Mouse (Mus musculus): ENCODE results near the gene Kat14.
A peak's percentile ranks its signal among the peaks of the same experiment; 100 is the strongest.

Kat14 gene

GRCm38 (mm10) chr2:144382624-144383138 is 13.9 kb downstream of the Kat14 start:
- no peak for DNase-seq (ENCODE audit: low read depth)

DNA sequence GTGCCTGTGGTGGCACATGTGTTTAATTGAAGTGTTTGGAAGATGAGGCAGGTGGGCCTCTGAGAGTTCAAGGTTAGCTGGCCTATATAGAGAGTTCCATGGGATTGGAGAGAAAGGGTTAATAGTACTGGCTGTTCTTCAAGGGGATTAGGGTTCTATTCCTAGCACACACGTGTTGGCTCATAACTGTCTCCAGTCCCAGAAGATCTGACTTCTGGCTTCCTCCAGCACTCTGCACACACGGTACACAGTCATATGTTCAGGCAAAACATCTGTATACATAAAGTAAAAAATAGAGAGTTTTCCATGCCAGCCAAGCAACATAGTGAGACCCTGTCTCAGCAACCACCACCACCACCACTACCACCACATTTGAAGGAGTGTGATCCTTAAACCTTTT is 17.5 kb downstream of the Kat14 start:
- DNase-seq (ENCODE audit: low read depth), result no peak

GRCm38 (mm10) chr2:144388416-144388815 is 19.6 kb downstream of the Kat14 start:
- no peak for DNase-seq (ENCODE audit: low read depth)

DNA sequence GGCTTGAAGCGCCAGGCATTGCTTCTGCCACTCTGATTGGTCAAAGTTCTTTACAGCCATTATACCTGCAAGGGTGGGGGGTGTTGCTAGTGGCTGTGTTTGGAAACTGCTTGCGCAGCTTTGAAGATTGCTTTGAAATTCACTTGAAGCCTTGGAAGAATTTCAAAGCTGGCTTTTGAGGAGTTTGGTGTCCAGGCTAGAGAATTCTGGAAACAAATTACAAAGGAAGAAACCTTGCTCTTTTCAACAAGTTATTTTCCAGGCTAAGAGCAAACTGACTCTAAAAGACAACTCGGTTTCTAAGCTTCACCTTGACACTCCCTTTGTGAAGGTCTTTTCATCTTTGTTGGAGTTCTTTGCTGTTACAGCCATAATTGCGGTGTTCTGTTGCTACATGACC is 30.7 kb downstream of the Kat14 start:
- DNase-seq (ENCODE audit: low read depth), result no peak

GRCm38 (mm10) chr2:144400659-144401058 is 31.9 kb downstream of the Kat14 start:
- DNase-seq (ENCODE audit: low read depth), result no peak

- no peak for DNase-seq (ENCODE audit: low read depth)
Measured at GRCm38 (mm10) chr2:144409037-144409436, 40.3 kb downstream of the Kat14 start.

DNA sequence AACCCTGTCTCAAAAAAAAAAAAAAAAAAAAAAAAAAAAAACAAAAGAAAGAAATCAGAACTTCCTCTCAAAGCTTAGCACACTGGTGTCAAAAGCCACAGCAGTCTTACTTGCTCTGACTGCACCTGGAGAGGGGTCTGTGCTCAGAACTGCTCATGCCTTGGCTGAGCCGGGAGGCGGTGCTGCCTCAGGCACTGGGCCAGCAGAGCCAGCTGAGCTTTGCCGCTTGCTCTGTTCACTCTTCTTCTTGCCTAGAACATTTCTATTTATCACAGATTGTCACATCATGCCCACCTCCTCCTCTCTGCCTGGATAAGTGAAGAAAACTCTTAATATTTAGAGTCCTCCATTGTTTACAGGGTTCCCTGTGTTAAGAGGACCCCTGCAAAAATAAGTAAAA is 41.8 kb downstream of the Kat14 start:
- no peak for DNase-seq (ENCODE audit: low read depth)

DNA sequence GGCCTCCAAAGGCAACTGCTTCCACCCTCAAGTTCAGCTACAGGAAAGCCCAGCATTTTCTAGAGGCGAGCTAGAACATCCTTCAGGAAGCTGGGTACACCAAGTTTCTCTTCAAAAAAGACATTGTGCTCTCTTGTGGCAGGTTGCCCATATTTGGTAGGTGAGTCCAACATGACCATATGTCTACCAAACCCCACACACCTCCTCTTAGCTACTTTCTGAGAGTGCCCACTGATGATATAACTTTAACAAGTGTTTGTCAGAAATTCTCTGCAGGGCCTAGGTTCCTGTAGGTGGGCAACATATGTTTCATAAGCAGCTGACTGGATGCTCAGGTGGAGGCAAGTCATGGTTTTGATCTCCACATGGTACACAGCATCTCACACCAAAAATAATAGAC is 45.9 kb downstream of the Kat14 start:
- no peak for DNase-seq (ENCODE audit: low read depth)

GRCm38 (mm10) chr2:144416859-144417258 is 48.1 kb downstream of the Kat14 start:
- DNase-seq (ENCODE audit: low read depth), result no peak

- DNase-seq (ENCODE audit: low read depth), result no peak
Measured at GRCm38 (mm10) chr2:144418062-144418461, 49.3 kb downstream of the Kat14 start.

GRCm38 (mm10) chr2:144422094-144422675 is 53.4 kb downstream of the Kat14 start:
- DNase-seq (ENCODE audit: low read depth), result no peak

DNA sequence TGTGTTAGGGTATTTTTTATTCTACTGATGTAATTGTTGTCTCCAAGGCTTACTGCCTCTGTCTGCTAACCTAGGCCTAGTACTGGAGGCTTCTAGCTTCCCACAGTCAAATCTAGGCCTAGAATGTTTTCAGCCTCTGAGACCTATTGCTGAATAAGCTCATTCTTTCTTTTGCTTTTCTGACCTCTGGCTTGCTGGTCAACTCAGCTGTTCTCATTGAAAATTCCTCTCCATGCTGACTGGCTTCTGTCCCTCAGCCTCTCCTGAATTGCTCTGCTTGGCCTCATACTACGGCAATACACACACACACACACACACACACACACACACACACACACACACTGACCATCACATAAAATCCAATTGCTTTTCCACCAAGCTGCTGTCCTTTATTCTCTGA is 57.0 kb downstream of the Kat14 start:
- no peak for DNase-seq (ENCODE audit: low read depth)

DNA sequence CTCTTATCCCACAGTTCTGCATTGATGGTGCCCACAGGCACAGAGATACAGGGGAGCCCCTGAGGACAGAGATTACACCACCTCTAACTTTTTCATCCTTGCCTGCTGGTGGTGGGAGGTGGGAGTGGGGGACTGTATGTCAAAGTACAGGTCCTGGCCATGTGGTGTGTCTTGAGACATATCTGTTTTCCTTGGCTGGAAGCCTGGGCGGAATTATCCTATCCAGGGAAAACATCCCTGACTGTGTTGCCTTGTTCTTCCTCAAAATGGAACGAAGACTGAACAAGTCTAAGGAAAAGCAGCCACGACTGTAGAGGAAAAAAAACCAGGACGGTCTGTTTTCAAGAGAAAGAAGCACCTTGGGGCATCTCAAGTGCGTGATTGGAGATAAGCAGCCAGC is 59.1 kb downstream of the Kat14 start:
- no peak for DNase-seq (ENCODE audit: low read depth)

- DNase-seq (ENCODE audit: low read depth), result no peak
Measured at GRCm38 (mm10) chr2:144428659-144429058, 59.9 kb downstream of the Kat14 start.

DNA sequence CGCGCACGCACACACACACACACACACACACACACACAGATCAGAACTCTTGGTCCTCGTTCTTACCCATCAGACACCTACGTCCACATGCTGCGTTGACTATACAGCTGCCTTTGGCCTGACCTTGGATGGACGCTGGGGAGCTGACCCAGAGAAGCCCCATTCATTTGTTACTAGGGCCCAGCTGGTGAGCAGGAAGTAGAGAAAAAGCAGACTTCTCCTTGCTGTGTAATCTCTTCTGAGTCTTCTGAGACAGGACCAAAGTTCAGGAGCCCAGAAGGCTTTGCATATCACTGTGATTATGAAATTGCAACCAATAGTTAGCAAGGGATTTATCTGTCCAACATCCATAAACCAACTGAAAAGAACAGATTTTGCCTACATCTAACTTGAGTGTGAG is 60.4 kb downstream of the Kat14 start:
- no peak for DNase-seq (ENCODE audit: low read depth)

- DNase-seq (ENCODE audit: low read depth), result no peak
Measured at GRCm38 (mm10) chr2:144431286-144431825, 62.6 kb downstream of the Kat14 start.

- DNase-seq (ENCODE audit: low read depth), result no peak
Measured at GRCm38 (mm10) chr2:144435679-144436078, 66.9 kb downstream of the Kat14 start.

- DNase-seq (ENCODE audit: low read depth), result peak; percentile 8
Measured at GRCm38 (mm10) chr2:144438424-144438823, 69.6 kb downstream of the Kat14 start.

DNA sequence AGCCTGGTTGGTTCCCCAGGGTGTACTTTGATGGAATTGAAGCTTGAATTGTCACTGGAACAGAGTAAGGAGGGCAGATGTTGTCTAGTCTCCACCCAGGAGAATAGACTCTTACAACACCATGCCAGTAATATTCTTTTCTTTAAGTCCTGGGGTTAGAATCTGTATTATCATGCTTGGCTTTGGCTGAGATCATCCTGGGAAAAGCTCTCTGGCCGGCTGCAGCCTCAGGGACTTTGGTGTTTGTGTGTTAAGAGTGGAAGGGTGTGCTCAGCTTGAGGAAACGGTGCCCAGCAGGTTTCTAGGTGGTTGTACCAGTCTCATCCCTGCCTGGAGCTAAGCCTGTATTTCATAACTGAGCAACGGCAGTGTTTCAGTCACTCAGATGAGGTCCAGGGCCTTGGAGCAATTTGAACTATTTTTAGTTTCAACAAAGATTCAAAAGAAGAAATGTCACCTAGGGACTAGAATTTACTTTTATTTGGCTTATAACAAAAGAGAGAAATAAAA is 70.5 kb downstream of the Kat14 start:
- no peak for DNase-seq (ENCODE audit: low read depth)

DNA sequence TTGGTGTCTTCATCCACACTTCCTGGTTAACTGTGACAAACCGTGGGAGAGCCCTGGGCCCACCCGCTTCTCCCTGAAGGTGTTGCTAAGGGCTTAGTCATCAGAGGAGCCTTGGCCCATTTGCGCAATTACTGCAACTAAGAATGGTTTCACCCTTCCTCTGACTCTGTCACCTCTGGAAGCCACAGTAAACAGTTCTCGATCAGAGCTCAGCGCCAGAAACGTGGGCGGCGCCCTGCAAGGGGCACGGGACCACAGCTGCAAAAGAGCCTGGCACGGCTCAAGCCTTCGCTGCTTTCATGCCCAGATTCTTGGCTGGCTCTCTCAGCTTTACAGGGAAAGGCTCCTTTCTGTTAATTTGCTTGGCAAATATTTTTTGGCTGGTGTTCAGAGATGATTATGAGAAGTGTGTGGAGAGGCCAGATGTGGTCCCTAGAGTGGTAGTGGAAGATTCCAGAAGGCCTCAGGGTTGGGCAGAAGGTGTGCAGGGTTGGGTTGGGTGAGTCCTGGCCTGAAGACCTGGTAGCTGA is 72.7 kb downstream of the Kat14 start:
- DNase-seq (ENCODE audit: low read depth), result no peak

- DNase-seq (ENCODE audit: low read depth), result no peak
Measured at GRCm38 (mm10) chr2:144446360-144446999, 77.7 kb downstream of the Kat14 start.

- no peak for DNase-seq (ENCODE audit: low read depth)
Measured at GRCm38 (mm10) chr2:144450378-144450777, 81.6 kb downstream of the Kat14 start.

- DNase-seq (ENCODE audit: low read depth), result peak; percentile 56
Measured at GRCm38 (mm10) chr2:144452364-144453008, 83.7 kb downstream of the Kat14 start.
